Mouse (Mus musculus) activated CD4-positive, CD25-positive, alpha-beta regulatory T cell, adult 4 months (primary cell): ENCODE results near the gene Ppt2. TPM values are rescaled to one million over a fixed set of nuclear protein-coding genes. Genes with fewer than 3 reads are reported as not detected.

ENCODE experiments used
- ATAC-seq: one replicate; pipeline ENCODE4 v1.8.0; 2017
- polyA plus RNA-seq, 2 experiments: library from polyadenylated mRNA; unstranded; fragments of 100-300 nt; shearing (Covaris generic); gene quantifications; one replicate each; pipeline ENCODE4 v1.2.1; 2017

Ppt2 gene
- polyA plus RNA-seq, 2 experiments from 2014 or later = 13.3 to 16.8 TPM

DNA sequence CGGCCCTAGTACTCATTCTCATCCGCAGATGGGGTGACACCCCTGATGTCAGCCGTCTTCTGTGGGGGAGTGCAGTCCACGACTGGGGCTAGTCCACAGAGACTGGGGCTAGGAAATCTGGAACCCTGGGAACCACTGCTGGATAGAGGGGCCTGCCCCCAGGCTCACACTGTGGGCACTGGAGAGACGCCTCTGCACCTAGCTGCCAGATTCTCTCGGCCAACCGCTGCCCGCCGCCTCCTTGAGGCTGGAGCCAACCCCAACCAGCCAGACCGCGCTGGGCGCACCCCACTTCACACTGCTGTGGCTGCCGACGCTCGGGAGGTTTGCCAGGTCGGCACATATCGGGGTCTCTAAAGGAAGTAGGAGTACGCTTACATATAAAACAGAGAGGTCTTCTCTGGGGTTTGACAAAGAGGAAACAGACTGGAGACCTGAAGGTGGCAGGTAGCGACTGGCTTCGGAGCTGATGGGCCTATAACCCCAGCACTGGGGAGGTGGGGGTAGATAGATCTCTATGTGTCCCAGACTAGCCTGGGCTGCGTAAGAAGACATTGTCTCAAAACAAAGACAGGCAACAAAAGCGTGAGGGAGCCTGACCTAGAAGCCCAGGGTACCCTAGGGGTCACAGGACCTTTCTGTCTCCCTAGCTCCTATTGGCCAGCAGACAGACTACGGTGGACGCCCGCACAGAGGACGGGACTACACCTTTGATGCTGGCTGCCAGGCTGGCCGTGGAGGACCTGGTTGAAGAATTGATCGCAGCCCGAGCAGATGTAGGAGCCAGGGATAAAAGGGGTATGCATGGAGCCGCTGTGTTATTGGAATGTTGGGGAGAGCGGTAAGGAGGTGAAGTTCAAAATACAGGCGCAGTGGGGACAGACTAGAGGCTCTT is 42.2 kb downstream of the Ppt2 start:
- no peak for ATAC-seq

DNA sequence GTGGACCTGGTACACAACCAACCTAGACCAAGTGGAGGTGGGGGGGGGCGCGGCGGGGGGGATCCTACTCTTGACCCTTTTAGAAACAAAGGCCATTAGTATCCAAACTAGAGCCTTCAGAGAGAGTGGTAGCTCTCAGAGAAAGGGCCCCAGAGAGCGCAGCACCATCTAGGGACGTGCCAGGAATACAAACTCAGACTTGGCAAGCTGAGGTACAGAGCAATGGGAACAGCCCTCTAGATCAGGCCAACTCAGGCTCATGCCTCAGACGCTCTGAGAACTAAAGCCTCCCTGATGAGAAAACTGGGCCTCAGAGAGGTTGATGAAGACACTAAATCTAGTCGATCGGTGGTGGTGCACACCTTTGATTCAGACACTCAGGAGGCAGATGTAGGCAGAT is 43.2 kb downstream of the Ppt2 start:
- no peak for ATAC-seq

DNA sequence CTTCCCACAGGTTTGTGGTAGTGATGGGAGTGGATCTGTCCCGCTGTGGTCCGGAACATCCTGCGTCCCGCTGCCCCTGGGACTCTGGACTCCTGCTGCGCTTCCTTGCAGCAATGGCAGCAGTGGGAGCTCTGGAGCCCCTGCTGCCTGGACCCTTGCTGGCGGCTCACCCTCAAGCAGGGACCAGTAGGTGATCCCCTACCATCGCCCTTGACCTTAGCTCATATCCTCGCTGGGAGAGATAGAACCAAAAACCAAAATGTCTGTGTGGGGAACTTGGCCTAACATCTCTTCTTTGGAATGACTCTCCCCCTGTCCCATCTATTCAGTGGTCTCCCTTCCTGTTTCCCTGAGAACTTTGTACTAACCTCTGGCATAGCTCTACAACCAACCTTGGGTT is 44.5 kb downstream of the Ppt2 start:
- no peak for ATAC-seq

DNA sequence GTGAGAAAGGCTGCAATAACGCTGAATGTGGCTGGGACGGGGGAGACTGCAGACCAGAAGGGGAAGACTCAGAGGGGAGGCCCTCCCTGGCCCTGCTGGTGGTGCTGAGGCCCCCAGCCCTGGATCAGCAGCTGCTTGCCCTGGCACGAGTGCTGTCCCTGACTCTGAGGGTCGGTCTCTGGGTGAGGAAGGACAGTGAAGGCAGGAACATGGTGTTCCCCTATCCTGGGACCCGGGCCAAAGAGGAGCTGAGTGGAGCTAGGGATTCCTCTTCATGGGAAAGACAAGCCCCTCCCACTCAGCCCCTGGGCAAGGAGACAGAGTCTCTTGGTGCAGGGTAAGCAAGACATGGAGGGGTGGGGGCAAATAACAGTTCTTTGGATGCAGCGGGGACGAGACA is 44.9 kb downstream of the Ppt2 start:
- ATAC-seq = no peak

DNA sequence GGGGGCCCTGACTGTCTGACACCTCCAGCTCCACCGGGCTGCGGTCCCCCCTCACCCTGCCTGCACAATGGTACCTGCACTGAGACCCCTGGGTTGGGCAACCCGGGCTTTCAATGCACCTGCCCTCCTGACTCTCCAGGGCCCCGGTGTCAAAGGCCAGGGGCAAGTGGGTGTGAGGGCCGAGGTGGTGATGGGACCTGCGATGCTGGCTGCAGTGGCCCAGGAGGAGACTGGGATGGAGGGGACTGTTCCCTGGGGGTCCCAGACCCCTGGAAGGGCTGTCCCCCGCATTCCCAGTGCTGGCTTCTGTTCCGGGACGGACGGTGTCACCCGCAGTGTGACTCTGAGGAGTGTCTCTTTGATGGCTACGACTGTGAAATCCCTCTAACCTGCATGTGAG is 45.8 kb downstream of the Ppt2 start:
- no peak for ATAC-seq

DNA sequence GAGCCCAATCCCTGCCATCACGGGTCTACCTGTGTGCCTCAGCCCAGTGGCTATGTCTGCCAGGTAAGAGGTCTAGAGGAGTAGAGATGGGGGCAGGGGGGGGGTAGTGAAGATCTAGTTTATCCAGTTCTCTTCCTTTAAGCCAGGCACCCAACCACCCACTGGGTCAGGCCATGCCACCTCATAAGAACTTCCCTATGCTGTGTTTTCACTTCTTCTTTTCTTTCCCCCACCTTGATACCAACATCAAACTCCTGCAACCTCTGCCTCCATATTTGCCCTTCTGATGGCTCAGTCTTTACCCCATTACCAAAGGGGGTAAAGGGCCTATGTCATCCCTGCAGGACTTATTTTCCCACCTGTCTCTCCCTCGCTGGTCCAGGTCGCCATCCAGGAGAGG is 50.2 kb downstream of the Ppt2 start:
- ATAC-seq = no peak

DNA sequence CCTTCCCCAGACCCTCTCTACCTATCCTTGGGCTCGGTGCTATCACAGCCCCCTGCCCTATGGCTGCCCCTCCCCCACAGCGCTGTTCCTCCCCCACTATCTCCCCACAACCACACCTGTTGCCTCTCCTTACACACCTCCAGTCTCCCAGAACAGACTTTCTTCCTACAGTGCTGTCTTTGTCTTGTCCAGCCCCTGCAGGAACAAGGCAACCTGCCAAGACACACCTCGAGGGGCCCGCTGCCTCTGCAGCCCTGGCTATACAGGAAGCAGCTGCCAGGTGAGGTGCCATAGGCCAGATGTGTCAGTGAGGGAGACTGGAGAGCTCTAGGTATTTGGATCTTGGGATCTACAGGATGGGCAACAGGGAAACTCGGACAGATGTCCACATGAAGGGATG is 51.7 kb downstream of the Ppt2 start:
- no peak for ATAC-seq

DNA sequence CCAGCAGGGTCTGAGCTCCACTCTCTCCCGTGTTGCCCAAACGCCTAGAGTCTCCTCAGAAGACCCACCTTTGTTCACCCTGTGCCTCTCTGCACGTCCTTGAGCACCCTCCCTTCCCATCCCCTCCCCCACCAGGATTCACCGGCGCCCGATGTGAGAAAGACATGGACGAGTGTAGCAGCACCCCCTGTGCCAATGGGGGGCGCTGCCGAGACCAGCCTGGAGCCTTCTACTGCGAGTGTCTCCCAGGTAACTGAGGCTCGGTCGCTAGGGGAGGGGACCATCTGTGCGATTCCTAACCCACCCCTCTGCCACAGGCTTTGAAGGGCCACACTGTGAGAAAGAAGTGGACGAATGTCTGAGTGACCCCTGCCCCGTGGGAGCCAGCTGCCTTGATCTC is 55.9 kb downstream of the Ppt2 start:
- no peak for ATAC-seq

DNA sequence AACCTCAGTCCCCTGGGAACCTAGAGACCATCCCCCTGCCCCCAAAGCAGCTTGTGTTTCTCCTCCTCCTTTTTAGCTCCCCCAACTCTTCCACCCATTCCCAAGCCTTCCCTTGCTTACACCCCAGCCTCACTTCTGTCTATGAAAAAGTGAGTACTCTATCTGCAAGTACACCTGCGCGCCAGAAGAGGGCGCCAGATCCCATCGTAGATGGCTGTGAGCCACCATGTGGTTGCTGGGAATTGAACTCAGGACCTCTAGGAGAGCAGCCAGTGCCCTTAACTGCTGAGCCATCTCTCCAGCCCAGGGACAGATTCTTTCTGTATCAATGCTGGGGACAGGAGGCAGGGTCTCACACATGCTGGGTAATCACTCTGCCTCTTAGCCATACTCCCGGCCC is 56.4 kb downstream of the Ppt2 start:
- no peak for ATAC-seq

DNA sequence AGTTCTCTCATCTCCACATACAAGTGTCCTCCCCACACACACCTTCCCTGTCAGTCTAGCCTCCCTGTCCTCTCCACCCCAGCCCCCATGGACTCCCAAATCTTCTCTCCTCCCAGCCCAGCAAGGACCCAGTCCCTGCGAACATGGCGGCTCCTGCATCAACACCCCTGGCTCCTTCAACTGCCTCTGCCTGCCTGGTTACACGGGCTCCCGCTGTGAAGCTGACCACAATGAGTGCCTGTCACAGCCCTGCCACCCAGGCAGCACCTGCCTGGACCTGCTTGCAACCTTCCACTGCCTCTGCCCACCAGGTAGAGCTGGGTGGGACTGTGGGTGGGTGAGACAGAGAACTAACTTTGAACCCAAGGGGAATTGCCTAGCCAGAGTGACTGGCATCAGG is 58.4 kb downstream of the Ppt2 start:
- no peak for ATAC-seq

DNA sequence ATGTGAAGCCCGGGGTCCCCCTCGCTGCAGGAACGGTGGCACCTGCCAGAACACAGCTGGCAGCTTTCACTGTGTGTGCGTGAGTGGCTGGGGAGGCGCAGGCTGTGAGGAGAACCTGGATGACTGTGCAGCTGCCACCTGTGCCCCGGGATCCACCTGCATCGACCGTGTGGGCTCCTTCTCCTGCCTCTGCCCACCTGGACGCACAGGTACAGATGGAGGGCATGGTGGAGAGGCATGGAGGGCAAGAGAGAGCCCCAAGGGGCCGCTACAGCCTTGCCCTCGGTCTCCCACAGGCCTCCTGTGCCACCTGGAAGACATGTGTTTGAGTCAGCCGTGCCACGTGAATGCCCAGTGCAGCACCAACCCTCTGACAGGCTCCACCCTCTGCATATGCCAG is 59.9 kb downstream of the Ppt2 start:
- ATAC-seq = no peak

DNA sequence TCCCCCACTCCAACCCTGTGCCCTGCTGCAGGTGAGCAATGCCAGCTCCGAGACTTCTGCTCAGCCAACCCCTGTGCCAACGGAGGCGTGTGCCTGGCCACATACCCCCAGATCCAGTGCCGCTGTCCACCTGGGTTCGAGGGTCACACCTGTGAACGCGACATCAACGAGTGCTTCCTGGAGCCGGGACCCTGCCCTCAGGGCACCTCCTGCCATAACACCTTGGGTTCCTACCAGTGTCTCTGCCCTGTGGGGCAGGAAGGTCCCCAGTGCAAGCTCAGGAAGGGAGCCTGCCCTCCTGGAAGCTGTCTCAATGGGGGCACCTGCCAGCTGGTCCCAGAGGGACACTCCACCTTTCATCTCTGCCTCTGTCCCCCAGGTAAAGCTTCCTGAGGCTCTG is 61.0 kb downstream of the Ppt2 start:
- no peak for ATAC-seq

Other genes starting within 250 kb of the Ppt2 start
- gene BC051142, start 229.7 kb downstream of the Ppt2 start, polyA plus RNA-seq = 1 to 10 TPM in 1 of 2 experiments, not detected in 1; 2.3 TPM
- gene Btnl4, start 151.2 kb downstream of the Ppt2 start, polyA plus RNA-seq = not detected
- not detected for gene Btnl6, start 111.2 kb downstream of the Ppt2 start, polyA plus RNA-seq
- under 1 TPM; 0.52 to 0.58 TPM for gene Notch4, start 64.2 kb downstream of the Ppt2 start, polyA plus RNA-seq
- 100 to 1,000 TPM; 213 to 307 TPM for gene Gpsm3, start 38.7 kb downstream of the Ppt2 start, polyA plus RNA-seq
- 10 to 100 TPM in 1 of 2 experiments, 1 to 10 TPM in 1; 8.5 to 10.2 TPM for gene Pbx2, start 37.2 kb downstream of the Ppt2 start, polyA plus RNA-seq
- gene Ager, start 30.6 kb downstream of the Ppt2 start, polyA plus RNA-seq = 1 to 10 TPM; 2.5 to 5.4 TPM
- gene Rnf5, start 24.8 kb downstream of the Ppt2 start, polyA plus RNA-seq = 10 to 100 TPM; 49.0 to 56.9 TPM
- gene Agpat1, start 24.2 kb downstream of the Ppt2 start, polyA plus RNA-seq = 10 to 100 TPM; 16.9 to 18.4 TPM
- gene Egfl8, start 12.5 kb downstream of the Ppt2 start, polyA plus RNA-seq = 1 to 10 TPM; 1.3 to 1.9 TPM
- 1 to 10 TPM in 1 of 2 experiments, under 1 TPM in 1; 0.34 to 1.4 TPM for gene Prrt1, start 1.0 kb upstream of the Ppt2 start, polyA plus RNA-seq
- gene Fkbpl, start 16.3 kb upstream of the Ppt2 start, polyA plus RNA-seq = 1 to 10 TPM; 3.5 to 5.4 TPM
- 10 to 100 TPM; 15.6 to 26.7 TPM for gene Atf6b, start 18.6 kb upstream of the Ppt2 start, polyA plus RNA-seq
- not detected for gene Tnxb, start 42.0 kb upstream of the Ppt2 start, polyA plus RNA-seq
- gene C4b, start 115.4 kb upstream of the Ppt2 start, polyA plus RNA-seq = not detected
- gene Cyp21a1, start 176.1 kb upstream of the Ppt2 start, polyA plus RNA-seq = not detected
- 10 to 100 TPM; 37.3 to 51.6 TPM for gene Stk19, start 208.4 kb upstream of the Ppt2 start, polyA plus RNA-seq
- 10 to 100 TPM; 19.8 to 28.0 TPM for gene Dxo, start 208.5 kb upstream of the Ppt2 start, polyA plus RNA-seq
- 10 to 100 TPM; 26.0 to 38.5 TPM for gene Skiv2l, start 221.7 kb upstream of the Ppt2 start, polyA plus RNA-seq
- 10 to 100 TPM; 45.4 to 53.4 TPM for gene Nelfe, start 221.9 kb upstream of the Ppt2 start, polyA plus RNA-seq
- under 1 TPM; 0.79 to 0.83 TPM for gene Cfb, start 234.0 kb upstream of the Ppt2 start, polyA plus RNA-seq